Mouse (Mus musculus) liver, adult 2 months (tissue): ENCODE measurements around the gene Msi1. TPM values are rescaled to one million over a fixed set of nuclear protein-coding genes. Genes with fewer than 3 reads are reported as not detected.

Source experiments
- DNase-seq: peaks from one replicate; pipeline ENCODE4 v3.0.0-alpha.2; 2011; ENCODE audit warnings: low read depth, low spot score; ENCODE audit errors: extremely low read depth
- H3K27ac ChIP-seq: fragments of 200-500 bp; replicated peaks from 2 replicates; pipeline ENCODE4 v1.5.1; 2012; ENCODE audit warnings: low read depth, mild to moderate bottlenecking, control low read depth, inconsistent platforms, low read length; ENCODE audit not compliant: insufficient read depth
- H3K27me3 ChIP-seq: fragments of 200-500 bp; 2 replicates; pipeline ENCODE4 v1.6.1; 2012; ENCODE audit warnings: mild to moderate bottlenecking, moderate library complexity, low read length, inconsistent platforms; ENCODE audit not compliant: control insufficient read depth, insufficient read depth
- H3K36me3 ChIP-seq: fragments of 200-500 bp; 2 replicates; pipeline ENCODE4 v1.6.1; 2012; ENCODE audit warnings: low read length, inconsistent platforms; ENCODE audit not compliant: control insufficient read depth, insufficient read depth
- H3K4me1 ChIP-seq: fragments of 200-500 bp; 2 replicates; pipeline ENCODE4 v1.6.1; 2011; ENCODE audit warnings: low read length; ENCODE audit not compliant: control insufficient read depth, insufficient read depth
- H3K4me3 ChIP-seq: fragments of 200-500 bp; 2 replicates; pipeline ENCODE4 v1.5.1; 2011; ENCODE audit warnings: low read depth, mild to moderate bottlenecking, control low read depth, low read length, moderate library complexity; ENCODE audit not compliant: insufficient read depth
- H3K79me2 ChIP-seq: fragments of 200-500 bp; 2 replicates; pipeline ENCODE4 v1.6.1; 2012; ENCODE audit warnings: inconsistent platforms, mild to moderate bottlenecking, low read length, moderate library complexity; ENCODE audit not compliant: control insufficient read depth, insufficient read depth
- H3K9ac ChIP-seq: fragments of 200-500 bp; 2 replicates; pipeline ENCODE4 v1.6.1; 2012; ENCODE audit warnings: low read depth, mild to moderate bottlenecking, control low read depth, inconsistent platforms, low read length
- CTCF ChIP-seq: fragments of 200-500 bp; IDR thresholded peaks from 2 replicates; pipeline ENCODE4 v1.5.1; 2011; ENCODE audit warnings: low read depth, low read length, control low read depth
- POLR2A ChIP-seq: fragments of 200-500 bp; IDR thresholded peaks from 2 replicates; pipeline ENCODE4 v1.6.1; 2011; ENCODE audit warnings: low read length, control low read depth; ENCODE audit not compliant: insufficient read depth; ENCODE audit errors: extremely low read depth
- WGBS: fragments of 180-500 bp; shearing (Covaris S2); methylation state at CpG from one replicate; pipeline ENCODE4 v1.1.7; 2018; 5-methylcytosine and 5-hydroxymethylcytosine counted together
- polyA plus RNA-seq: library from polyadenylated mRNA; depleted of rRNA; stranded (reverse); fragments of >200 nt; gene quantifications from 2 replicates; pipeline ENCODE4 v1.2.3, GENCODE M21; 2012
- total RNA-seq: library from RNA; depleted of rRNA; stranded (reverse); fragments of >200 nt; gene quantifications from 2 replicates; pipeline ENCODE4 v1.2.3, GENCODE M21; 2014

Gene Msi1
- total and polyA plus RNA-seq, 2 experiments: 0.09 TPM; not detected in 1

GRCm38 (mm10) chr5:115431898-115432259 is 2.5 kb downstream of the Msi1 start:
- H3K4me1 ChIP-seq: no peaks in the 10 kb centered on the region
- no peak for TF ChIP-seq CTCF
- no peak for TF ChIP-seq POLR2A
- H3K9ac ChIP-seq: no peak overlapping the region
- H3K27ac ChIP-seq: no peak overlapping the region
- DNase-seq: no peak
- 68% methylated on average over 7 of the region's 7 CpGs for WGBS
- no peaks in the 10 kb centered on the region for H3K36me3 ChIP-seq
- no peaks in the 10 kb centered on the region for H3K79me2 ChIP-seq
- H3K27me3 ChIP-seq: peaks cover 18% of the 10 kb centered on the region
- H3K4me3 ChIP-seq: no peak overlapping the region

- Histone ChIP-seq H3K36me3 (no peaks in the 10 kb centered on the region), H3K4me3 (no peak overlapping the region), H3K4me1 (no peaks in the 10 kb centered on the region), H3K27ac (no peak overlapping the region), H3K27me3 (peaks cover 18% of the 10 kb centered on the region), H3K9ac (no peak overlapping the region), H3K79me2 (no peaks in the 10 kb centered on the region)
- no peak for TF ChIP-seq POLR2A
- no peak for TF ChIP-seq CTCF
- no peak for DNase-seq
- 85% methylated on average over 11 of the region's 11 CpGs for WGBS
Measured at GRCm38 (mm10) chr5:115432395-115432794, 3.0 kb downstream of the Msi1 start.

- H3K27me3 ChIP-seq: peaks cover 18% of the 10 kb centered on the region
- no peaks in the 10 kb centered on the region for H3K79me2 ChIP-seq
- TF ChIP-seq POLR2A (no peak), CTCF (no peak)
- DNase-seq: no peak
- H3K4me3 ChIP-seq: no peak overlapping the region
- no peaks in the 10 kb centered on the region for H3K36me3 ChIP-seq
- no peaks in the 10 kb centered on the region for H3K4me1 ChIP-seq
- no peak overlapping the region for H3K27ac ChIP-seq
- H3K9ac ChIP-seq: no peak overlapping the region
- 89% methylated on average over 8 of the region's 8 CpGs for WGBS
Measured at GRCm38 (mm10) chr5:115433191-115433590, 3.8 kb downstream of the Msi1 start.

- no peaks in the 10 kb centered on the region for H3K79me2 ChIP-seq
- no peak overlapping the region for H3K9ac ChIP-seq
- no peak overlapping the region for H3K27ac ChIP-seq
- TF ChIP-seq CTCF (no peak), POLR2A (no peak)
- H3K27me3 ChIP-seq: peaks cover 11% of the 10 kb centered on the region; the same call in 1 of the 2 replicates
- no peaks in the 10 kb centered on the region for H3K4me1 ChIP-seq
- H3K36me3 ChIP-seq: no peaks in the 10 kb centered on the region
- no peak overlapping the region for H3K4me3 ChIP-seq
- WGBS: 90% methylated on average over 11 of the region's 11 CpGs
- DNase-seq: no peak
Measured at GRCm38 (mm10) chr5:115434280-115434852, 5.0 kb downstream of the Msi1 start.

- Histone ChIP-seq H3K27ac (no peak overlapping the region), H3K27me3 (peaks cover 6% of the 10 kb centered on the region; the same call in 1 of the 2 replicates), H3K4me3 (no peak overlapping the region), H3K4me1 (no peaks in the 10 kb centered on the region), H3K36me3 (no peaks in the 10 kb centered on the region), H3K79me2 (no peaks in the 10 kb centered on the region), H3K9ac (no peak overlapping the region)
- DNase-seq: no peak
- TF ChIP-seq POLR2A: no peak
- no peak for TF ChIP-seq CTCF
- 84% methylated on average over 15 of the region's 15 CpGs for WGBS
Measured at GRCm38 (mm10) chr5:115434853-115435754, 5.7 kb downstream of the Msi1 start.
